Mouse (Mus musculus) MEL (cell line): ENCODE data around the gene Pard3. TPM values are rescaled to one million over a fixed set of nuclear protein-coding genes. Genes with fewer than 3 reads are reported as not detected.
A peak's percentile ranks its signal among the peaks of the same experiment; 100 is the strongest.

ENCODE experiments used
- DNase-seq: peaks from one replicate; pipeline ENCODE4 v3.0.0; 2011; ENCODE audit warnings: low read depth, low spot score
- H3K27ac ChIP-seq: 2 replicates; pipeline ENCODE4 v1.5.1; 2012; ENCODE audit warnings: low read depth, mild to moderate bottlenecking, control low read depth, low read length, moderate library complexity; ENCODE audit not compliant: control insufficient read depth
- H3K27me3 ChIP-seq, 2 experiments: fragments of 150-350 bp in 1 of 2; sonication (generic) in 1 of 2; 2 replicates each; pipeline ENCODE4 v1.6.1; 2012; ENCODE audit warnings: low read length in 2 of 2, mild to moderate bottlenecking in 2 of 2, improper control_type of control experiment in 1 of 2, moderate library complexity in 1 of 2; ENCODE audit not compliant: insufficient read depth in 2 of 2, control insufficient read depth in 1 of 2
- H3K36me3 ChIP-seq, 2 experiments: 2 replicates each; pipeline ENCODE4 v1.6.1; 2012 to 2014; ENCODE audit warnings: low read length in 2 of 2, improper control_type of control experiment in 1 of 2, inconsistent platforms in 1 of 2, mild to moderate bottlenecking in 1 of 2; ENCODE audit not compliant: insufficient read depth in 2 of 2, control insufficient read depth in 1 of 2
- H3K4me1 ChIP-seq, 2 experiments: fragments of 150-350 bp in 1 of 2; sonication (generic) in 1 of 2; 2 replicates each; pipeline ENCODE4 v1.6.1; 2012; ENCODE audit warnings: low read length in 2 of 2, improper control_type of control experiment in 1 of 2, mild to moderate bottlenecking in 1 of 2; ENCODE audit not compliant: insufficient read depth in 2 of 2, control insufficient read depth in 1 of 2
- H3K4me3 ChIP-seq, 2 experiments: fragments of 150-350 bp in 1 of 2; sonication (generic) in 1 of 2; 2 replicates each; pipeline ENCODE4 v1.5.1; 2012; ENCODE audit warnings: low read depth in 2 of 2, low read length in 2 of 2, mild to moderate bottlenecking in 2 of 2, moderate library complexity in 2 of 2, control low read depth in 1 of 2, improper control_type of control experiment in 1 of 2; ENCODE audit not compliant: control insufficient read depth in 1 of 2, insufficient read depth in 1 of 2
- H3K79me2 ChIP-seq: 2 replicates; pipeline ENCODE4 v1.6.1; 2012; ENCODE audit warnings: mild to moderate bottlenecking, low read length, moderate library complexity; ENCODE audit not compliant: control insufficient read depth, poor library complexity, insufficient read depth
- H3K9ac ChIP-seq: 2 replicates; pipeline ENCODE4 v1.6.1; 2012; ENCODE audit warnings: low read depth, mild to moderate bottlenecking, control low read depth, low read length, moderate library complexity; ENCODE audit not compliant: control insufficient read depth, poor library complexity, severe bottlenecking
- H3K9me3 ChIP-seq: fragments of 150-350 bp; sonication (generic); replicated peaks from 2 replicates; pipeline ENCODE4 v1.6.1; 2012; ENCODE audit warnings: mild to moderate bottlenecking, low read length, improper control_type of control experiment, moderate library complexity; ENCODE audit not compliant: insufficient read depth
- BHLHE40 ChIP-seq: IDR thresholded peaks from 2 replicates; pipeline ENCODE4 v1.6.1; 2012; ENCODE audit warnings: low read depth, mild to moderate bottlenecking, inconsistent platforms, low read length, improper control_type of control experiment, borderline replicate concordance
- CHD1 ChIP-seq: IDR thresholded peaks from 2 replicates; pipeline ENCODE4 v1.6.1; 2012; ENCODE audit warnings: low read depth, mild to moderate bottlenecking, inconsistent platforms, low read length, improper control_type of control experiment
- CHD2 ChIP-seq: IDR thresholded peaks from 2 replicates; pipeline ENCODE4 v1.6.1; 2011; ENCODE audit warnings: low read length, improper control_type of control experiment
- CTCF ChIP-seq, 3 experiments: IDR thresholded peaks in 2 of 3; conservative IDR thresholded peaks in 1 of 3; 2 replicates each; pipeline ENCODE4 v1.5.1; 2011 to 2012; ENCODE audit warnings: low read length in 3 of 3, low read depth in 2 of 3, mild to moderate bottlenecking in 2 of 3, improper control_type of control experiment in 1 of 3, inconsistent platforms in 1 of 3, mixed read lengths in 1 of 3, moderate library complexity in 1 of 3; ENCODE audit not compliant: control insufficient read depth in 1 of 3, insufficient read depth in 1 of 3, poor library complexity in 1 of 3, severe bottlenecking in 1 of 3
- ELF1 ChIP-seq: IDR thresholded peaks from 2 replicates; pipeline ENCODE4 v1.6.1; 2014; ENCODE audit warnings: low read depth, mild to moderate bottlenecking, inconsistent platforms, low read length, improper control_type of control experiment, moderate library complexity
- EP300 ChIP-seq, 2 experiments: IDR thresholded peaks; 2 replicates each; pipeline ENCODE4 v1.6.1; 2011; ENCODE audit warnings: improper control_type of control experiment in 2 of 2, low read length in 2 of 2, low read depth in 1 of 2, mild to moderate bottlenecking in 1 of 2
- ETS1 ChIP-seq: IDR thresholded peaks from 2 replicates; pipeline ENCODE4 v1.6.1; 2012; ENCODE audit warnings: low read depth, mild to moderate bottlenecking, inconsistent platforms, low read length, improper control_type of control experiment, moderate library complexity
- GABPA ChIP-seq: IDR thresholded peaks from 2 replicates; pipeline ENCODE4 v1.6.1; 2012; ENCODE audit warnings: low read depth, mild to moderate bottlenecking, inconsistent platforms, low read length, improper control_type of control experiment, moderate library complexity
- JUND ChIP-seq: IDR thresholded peaks from 2 replicates; pipeline ENCODE4 v1.6.1; 2011; ENCODE audit warnings: low read depth, mild to moderate bottlenecking, improper control_type of control experiment, low read length
- MXI1 ChIP-seq: IDR thresholded peaks from 2 replicates; pipeline ENCODE4 v1.6.1; 2011; ENCODE audit warnings: mild to moderate bottlenecking, low read depth, low read length, improper control_type of control experiment
- MYB ChIP-seq: IDR thresholded peaks from 2 replicates; pipeline ENCODE4 v1.6.1; 2011; ENCODE audit warnings: mild to moderate bottlenecking, low read depth, low read length, improper control_type of control experiment
- MYC ChIP-seq: IDR thresholded peaks from 2 replicates; pipeline ENCODE4 v1.6.1; 2011; ENCODE audit warnings: low read depth, mild to moderate bottlenecking, low read length, improper control_type of control experiment, moderate library complexity
- NELFE ChIP-seq: IDR thresholded peaks from 2 replicates; pipeline ENCODE4 v1.6.1; 2011; ENCODE audit warnings: low read depth, low read length, improper control_type of control experiment
- NRF1 ChIP-seq: IDR thresholded peaks from 2 replicates; pipeline ENCODE4 v1.6.1; 2014; ENCODE audit warnings: low read depth, mild to moderate bottlenecking, inconsistent platforms, low read length, improper control_type of control experiment, moderate library complexity; ENCODE audit not compliant: poor library complexity, insufficient read depth, severe bottlenecking
- POLR2A ChIP-seq, 2 experiments: IDR thresholded peaks; 2 replicates each; pipeline ENCODE4 v1.6.1; 2011 to 2012; ENCODE audit warnings: low read length in 2 of 2, mild to moderate bottlenecking in 2 of 2, control low read depth in 1 of 2, improper control_type of control experiment in 1 of 2, low read depth in 1 of 2, moderate library complexity in 1 of 2; ENCODE audit not compliant: control insufficient read depth in 1 of 2, insufficient read depth in 1 of 2, poor library complexity in 1 of 2
- POLR2AphosphoS2 ChIP-seq: IDR thresholded peaks from 2 replicates; pipeline ENCODE4 v1.6.1; 2011; ENCODE audit warnings: low read length, improper control_type of control experiment
- RAD21 ChIP-seq: IDR thresholded peaks from 2 replicates; pipeline ENCODE4 v1.6.1; 2011; ENCODE audit warnings: mild to moderate bottlenecking, low read depth, low read length, improper control_type of control experiment
- SIN3A ChIP-seq: IDR thresholded peaks from 2 replicates; pipeline ENCODE4 v1.6.1; 2012; ENCODE audit warnings: low read length, improper control_type of control experiment, inconsistent platforms
- SMC3 ChIP-seq: IDR thresholded peaks from 2 replicates; pipeline ENCODE4 v1.6.1; 2011; ENCODE audit warnings: low read depth, low read length, improper control_type of control experiment
- TAL1 ChIP-seq: IDR thresholded peaks from 2 replicates; pipeline ENCODE4 v1.6.1; 2012; ENCODE audit warnings: mild to moderate bottlenecking, inconsistent platforms, low read length, moderate library complexity, mixed read lengths
- TBP ChIP-seq: IDR thresholded peaks from 2 replicates; pipeline ENCODE4 v1.8.0; 2011; ENCODE audit warnings: low read depth, low read length, improper control_type of control experiment
- TCF12 ChIP-seq: IDR thresholded peaks from 2 replicates; pipeline ENCODE4 v1.6.1; 2014; ENCODE audit warnings: low read depth, mild to moderate bottlenecking, inconsistent platforms, low read length, improper control_type of control experiment, moderate library complexity
- UBTF ChIP-seq: IDR thresholded peaks from 2 replicates; pipeline ENCODE4 v1.6.1; 2012; ENCODE audit warnings: low read depth, mild to moderate bottlenecking, inconsistent platforms, low read length, improper control_type of control experiment, moderate library complexity, borderline replicate concordance; ENCODE audit not compliant: insufficient read depth
- USF2 ChIP-seq, 2 experiments: IDR thresholded peaks; 2 replicates each; pipeline ENCODE4 v1.6.1; 2011 to 2012; ENCODE audit warnings: improper control_type of control experiment in 2 of 2, low read length in 2 of 2, borderline replicate concordance in 1 of 2, inconsistent platforms in 1 of 2, low read depth in 1 of 2, mild to moderate bottlenecking in 1 of 2; ENCODE audit not compliant: insufficient read depth in 1 of 2
- ZC3H11A ChIP-seq: IDR thresholded peaks from 2 replicates; pipeline ENCODE4 v1.6.1; 2012; ENCODE audit warnings: low read depth, mild to moderate bottlenecking, inconsistent platforms, low read length, improper control_type of control experiment
- ZKSCAN1 ChIP-seq: IDR thresholded peaks from 2 replicates; pipeline ENCODE4 v1.6.1; 2012; ENCODE audit warnings: low read depth, mild to moderate bottlenecking, inconsistent platforms, low read length, improper control_type of control experiment, moderate library complexity
- polyA plus RNA-seq, 2 experiments: library from polyadenylated mRNA; stranded (reverse) in 1 of 2; unstranded in 1 of 2; fragments of >175 nt in 1 of 2; fragments of >200 nt in 1 of 2; gene quantifications; 2 replicates each; pipeline versions ENCODE4 v1.2.1 to v1.2.4; 2012; ENCODE audit warnings: low replicate concordance in 2 of 2, low read depth in 1 of 2; ENCODE audit not compliant: insufficient read length in 2 of 2, insufficient read depth in 1 of 2, missing spikeins in 1 of 2
- total RNA-seq: library from RNA; depleted of rRNA; stranded (reverse); fragments of 300-350 nt; gene quantifications from 2 replicates; pipeline ENCODE4 v1.2.3, GENCODE M21; 2012

The Pard3 gene
- total and polyA plus RNA-seq, 3 experiments, result not detected

- no peak overlapping the region for H3K27ac ChIP-seq
- H3K4me3 ChIP-seq, result no peak overlapping the region
- no peaks in the 10 kb centered on the region for H3K79me2 ChIP-seq
- no peak overlapping the region for H3K9ac ChIP-seq
- no peaks in the 10 kb centered on the region for H3K9me3 ChIP-seq
- H3K27me3 ChIP-seq, result no peaks in the 10 kb centered on the region
- no peak for TF ChIP-seq MYC
- no peak for TF ChIP-seq MYB
- H3K36me3 ChIP-seq, result no peaks in the 10 kb centered on the region
- no peaks in the 10 kb centered on the region for H3K4me1 ChIP-seq
- no peak for DNase-seq
These were observed 111.6 kb downstream of the Pard3 start for GRCm38 (mm10) chr8:127175160-127175836.

DNA sequence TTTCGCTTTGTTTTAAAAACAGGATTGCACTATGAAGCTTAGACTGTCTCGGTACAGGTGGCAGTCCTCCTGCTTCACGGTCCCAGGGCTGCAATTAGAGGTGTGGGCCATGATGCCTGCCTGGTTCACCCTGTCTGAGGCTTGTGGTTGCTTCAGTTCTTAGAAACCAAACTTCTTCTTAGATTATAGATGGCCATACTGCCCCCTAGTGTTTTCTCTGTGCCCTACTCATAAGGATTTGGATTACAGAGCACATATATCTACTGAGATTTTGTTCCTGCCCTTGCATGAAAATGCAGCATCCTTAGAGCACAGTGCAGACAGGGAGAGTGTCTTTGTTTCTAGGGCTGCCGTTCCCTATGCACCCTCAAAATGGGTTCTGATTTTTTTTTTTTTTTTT lies 114.9 kb downstream of the Pard3 start:
- H3K4me3 ChIP-seq, result no peak overlapping the region
- H3K27me3 ChIP-seq, result no peaks in the 10 kb centered on the region
- peak; percentile 42 for DNase-seq

GRCm38 (mm10) chr8:127181246-127181645 lies 117.6 kb downstream of the Pard3 start:
- Histone ChIP-seq H3K27me3 (no peaks in the 10 kb centered on the region), H3K27ac (no peak overlapping the region), H3K79me2 (no peaks in the 10 kb centered on the region), H3K9me3 (no peaks in the 10 kb centered on the region), H3K9ac (no peak overlapping the region), H3K4me1 (no peaks in the 10 kb centered on the region), H3K36me3 (no peaks in the 10 kb centered on the region), H3K4me3 (no peak overlapping the region)
- TF ChIP-seq JUND (no peak), TAL1 (no peak), POLR2A (IDR thresholded peaks at IDR 0.05; ENCODE audit: control insufficient read depth in 1 of 2, insufficient read depth in 1 of 2, low read depth in 1 of 2, low read length in 2 of 2, poor library complexity in 1 of 2) (no peak), MXI1 (no peak), NELFE (no peak), EP300 (IDR thresholded peaks at IDR 0.05; ENCODE audit: low read depth in 1 of 2, low read length in 2 of 2) (no peak), TBP (no peak), USF2 (IDR thresholded peaks at IDR 0.05; ENCODE audit: borderline replicate concordance in 1 of 2, insufficient read depth in 1 of 2, low read depth in 1 of 2, low read length in 2 of 2) (no peak), SMC3 (no peak), CTCF (IDR thresholded peaks at IDR 0.05 in 2 of 3, conservative IDR thresholded peaks at IDR 0.05 in 1 of 3; ENCODE audit: control insufficient read depth in 1 of 3, insufficient read depth in 1 of 3, low read depth in 2 of 3, low read length in 3 of 3, poor library complexity in 1 of 3, severe bottlenecking in 1 of 3) (no peak), UBTF (no peak), ETS1 (no peak), CHD2 (no peak), TCF12 (no peak), GABPA (no peak), ELF1 (no peak), BHLHE40 (no peak), CHD1 (no peak), NRF1 (no peak), POLR2AphosphoS2 (no peak)
- no peak for DNase-seq

More for the DNA sequence above, 114.9 kb downstream of the Pard3 start:
- H3K9me3 ChIP-seq, result no peaks in the 10 kb centered on the region
- no peaks in the 10 kb centered on the region for H3K79me2 ChIP-seq
- H3K9ac ChIP-seq, result no peak overlapping the region
- no peaks in the 10 kb centered on the region for H3K36me3 ChIP-seq
- TF ChIP-seq ZKSCAN1 (no peak), SMC3 (peak; percentile 47), RAD21 (peak; percentile 48), SIN3A (no peak), CTCF (IDR thresholded peaks at IDR 0.05 in 2 of 3, conservative IDR thresholded peaks at IDR 0.05 in 1 of 3; ENCODE audit: control insufficient read depth in 1 of 3, insufficient read depth in 1 of 3, low read depth in 2 of 3, low read length in 3 of 3, poor library complexity in 1 of 3, severe bottlenecking in 1 of 3) (peak in 2 of 3 experiments; percentile 41 to 59; a peak in 3 of 6 replicates), ZC3H11A (peak; percentile 20; the same call in 1 of the 2 replicates)
- no peaks in the 10 kb centered on the region for H3K4me1 ChIP-seq
- no peak overlapping the region for H3K27ac ChIP-seq
